Mouse (Mus musculus): ENCODE data around the gene Ppp1ca. TPM values are rescaled to one million over a fixed set of nuclear protein-coding genes. Genes with fewer than 3 reads are reported as not detected.

Ppp1ca gene
- polyA plus RNA-seq, 1 experiment from 2014 or later = 745 TPM

DNA sequence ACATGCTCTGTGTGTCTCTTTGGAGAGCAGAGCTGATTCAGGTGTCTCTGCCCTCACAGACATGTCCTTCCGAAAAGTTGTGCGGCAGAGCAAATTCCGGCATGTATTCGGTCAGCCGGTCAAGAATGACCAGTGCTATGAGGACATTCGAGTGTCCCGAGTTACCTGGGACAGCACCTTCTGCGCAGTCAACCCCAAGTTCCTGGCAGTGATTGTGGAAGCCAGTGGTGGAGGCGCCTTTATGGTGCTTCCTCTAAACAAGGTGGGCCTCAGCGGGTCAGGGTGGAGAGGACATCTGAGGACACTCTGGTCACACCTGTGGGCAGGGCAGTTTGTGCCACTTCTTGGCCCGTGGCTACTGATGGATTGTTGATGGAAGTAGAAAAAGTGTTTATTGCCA, 42.6 kb upstream of the Ppp1ca start:
- no peak overlapping the region for H3K27ac ChIP-seq
- peaks cover 14% of the 10 kb centered on the region for H3K36me3 ChIP-seq
- H3K27me3 ChIP-seq (replicated peaks) = no peaks in the 10 kb centered on the region
- H3K4me1 ChIP-seq = peaks cover 20% of the 10 kb centered on the region
- peak overlapping the region; percentile 92 for H3K4me3 ChIP-seq (replicated peaks)
- no peak for ATAC-seq (ENCODE audit: insufficient read depth, low FRiP score, low read depth)
- 81% methylated on average over 11 of the region's 11 CpGs for WGBS
- peak overlapping the region; percentile 83 for H3K4me2 ChIP-seq
- H3K9ac ChIP-seq = peak overlapping the region; percentile 95
- H3K9me3 ChIP-seq = no peaks in the 10 kb centered on the region

DNA sequence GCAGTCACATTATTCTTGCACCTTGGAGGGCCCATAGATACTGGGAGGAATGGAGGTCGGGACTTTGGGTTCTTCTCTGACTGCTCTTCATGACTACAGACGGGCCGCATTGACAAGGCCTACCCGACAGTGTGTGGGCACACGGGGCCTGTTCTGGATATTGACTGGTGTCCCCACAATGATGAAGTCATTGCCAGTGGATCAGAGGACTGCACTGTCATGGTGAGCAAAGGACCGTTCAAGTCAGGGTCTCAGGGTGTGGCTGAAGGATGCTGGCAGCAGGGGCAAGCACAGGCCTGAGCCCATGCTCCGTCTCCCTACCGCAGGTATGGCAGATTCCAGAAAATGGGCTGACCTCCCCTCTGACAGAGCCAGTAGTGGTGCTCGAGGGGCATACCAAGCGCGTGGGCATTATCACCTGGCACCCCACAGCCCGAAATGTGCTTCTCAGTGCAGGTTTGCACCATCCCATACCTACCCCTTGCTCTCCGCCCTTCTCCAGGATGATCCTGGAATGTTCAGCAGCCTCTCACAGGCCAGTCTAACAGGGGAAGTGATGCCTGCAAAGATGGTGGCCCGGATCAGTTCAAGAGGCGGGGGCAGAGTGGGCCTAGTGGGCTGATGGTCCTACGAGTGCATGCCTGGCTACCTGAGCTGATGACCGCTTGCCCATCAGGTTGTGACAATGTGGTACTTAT, 42.0 kb upstream of the Ppp1ca start:
- no peaks in the 10 kb centered on the region for H3K9me3 ChIP-seq
- H3K9ac ChIP-seq = no peak overlapping the region
- 90% methylated on average over 17 of the region's 17 CpGs for WGBS
- peaks cover 14% of the 10 kb centered on the region for H3K36me3 ChIP-seq
- H3K4me2 ChIP-seq = peak overlapping the region; percentile 83
- no peak overlapping the region for H3K4me3 ChIP-seq (replicated peaks)
- H3K4me1 ChIP-seq = peaks cover 20% of the 10 kb centered on the region
- no peak for ATAC-seq (ENCODE audit: insufficient read depth, low FRiP score, low read depth)
- H3K27me3 ChIP-seq (replicated peaks) = no peaks in the 10 kb centered on the region
- no peak overlapping the region for H3K27ac ChIP-seq

DNA sequence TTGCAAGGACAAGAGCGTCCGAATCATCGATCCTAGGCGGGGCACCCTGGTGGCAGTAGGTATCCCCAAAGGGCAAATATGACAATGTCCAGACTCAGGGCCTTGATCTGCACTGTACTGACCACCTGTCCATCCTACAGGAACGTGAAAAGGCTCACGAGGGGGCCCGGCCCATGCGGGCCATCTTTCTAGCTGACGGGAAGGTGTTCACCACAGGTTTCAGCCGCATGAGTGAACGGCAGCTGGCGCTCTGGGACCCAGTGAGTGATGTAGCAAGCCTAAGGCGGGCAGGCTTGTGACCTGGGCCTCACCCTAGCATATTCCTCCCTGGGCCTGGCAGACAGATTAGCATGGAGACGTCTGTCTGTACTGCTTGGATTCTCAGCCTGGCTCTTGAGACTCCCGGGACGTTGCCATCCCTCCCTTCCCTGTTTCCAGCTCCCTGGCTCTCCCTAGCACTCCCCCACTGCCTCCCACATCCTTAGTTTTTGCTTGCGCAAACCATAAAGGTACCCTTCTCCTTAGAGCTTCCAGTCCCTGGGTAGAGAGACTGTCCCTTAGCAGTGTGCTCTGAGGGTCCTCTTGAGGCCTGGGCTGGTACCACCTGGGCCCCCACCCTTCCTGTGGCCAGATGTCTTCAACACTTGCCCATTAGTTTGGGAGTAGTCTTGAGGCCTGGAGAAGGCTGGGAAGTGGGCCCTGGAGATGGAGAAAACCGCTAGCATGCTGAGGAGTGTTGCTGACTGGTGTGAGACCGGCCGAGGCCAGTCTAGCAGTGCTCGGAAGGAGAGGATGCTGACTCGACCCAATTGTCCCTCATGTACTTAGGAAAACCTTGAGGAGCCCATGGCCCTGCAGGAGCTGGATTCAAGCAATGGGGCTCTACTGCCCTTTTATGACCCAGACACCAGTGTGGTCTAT, 41.0 kb upstream of the Ppp1ca start:
- WGBS = 88% methylated on average over 22 of the region's 22 CpGs

DNA sequence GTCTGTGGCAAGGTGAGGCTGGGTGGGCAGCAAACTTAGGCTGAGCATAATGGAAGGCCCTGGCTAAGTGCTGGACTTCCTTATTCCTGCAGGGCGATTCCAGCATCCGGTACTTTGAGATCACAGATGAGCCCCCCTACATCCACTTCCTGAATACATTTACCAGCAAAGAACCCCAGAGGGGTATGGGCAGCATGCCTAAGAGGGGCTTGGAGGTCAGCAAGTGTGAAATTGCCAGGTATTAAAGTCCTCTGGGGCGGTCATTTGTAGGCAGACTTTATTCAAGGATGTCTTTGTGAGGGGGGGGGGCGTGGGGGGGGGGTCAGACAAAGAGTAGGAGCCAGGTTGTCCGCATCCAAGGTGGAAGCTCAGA, 40.4 kb upstream of the Ppp1ca start:
- H3K27ac ChIP-seq = no peak overlapping the region
- no peak for ATAC-seq (ENCODE audit: insufficient read depth, low FRiP score, low read depth)
- no peaks in the 10 kb centered on the region for H3K27me3 ChIP-seq (replicated peaks)
- H3K4me1 ChIP-seq = peaks cover 20% of the 10 kb centered on the region
- H3K4me2 ChIP-seq = no peak overlapping the region
- no peaks in the 10 kb centered on the region for H3K9me3 ChIP-seq
- 79% methylated on average over 5 of the region's 5 CpGs for WGBS
- H3K4me3 ChIP-seq (replicated peaks) = no peak overlapping the region
- peaks cover 20% of the 10 kb centered on the region for H3K36me3 ChIP-seq
- no peak overlapping the region for H3K9ac ChIP-seq

More for the DNA sequence above, 41.0 kb upstream of the Ppp1ca start:
- no peak overlapping the region for H3K9ac ChIP-seq
- no peak for ATAC-seq (ENCODE audit: insufficient read depth, low FRiP score, low read depth)
- H3K27me3 ChIP-seq (replicated peaks) = no peaks in the 10 kb centered on the region
- no peaks in the 10 kb centered on the region for H3K9me3 ChIP-seq
- peaks cover 20% of the 10 kb centered on the region for H3K4me1 ChIP-seq
- peaks cover 14% of the 10 kb centered on the region for H3K36me3 ChIP-seq
- H3K4me3 ChIP-seq (replicated peaks) = no peak overlapping the region
- no peak overlapping the region for H3K27ac ChIP-seq
- no peak overlapping the region for H3K4me2 ChIP-seq

DNA sequence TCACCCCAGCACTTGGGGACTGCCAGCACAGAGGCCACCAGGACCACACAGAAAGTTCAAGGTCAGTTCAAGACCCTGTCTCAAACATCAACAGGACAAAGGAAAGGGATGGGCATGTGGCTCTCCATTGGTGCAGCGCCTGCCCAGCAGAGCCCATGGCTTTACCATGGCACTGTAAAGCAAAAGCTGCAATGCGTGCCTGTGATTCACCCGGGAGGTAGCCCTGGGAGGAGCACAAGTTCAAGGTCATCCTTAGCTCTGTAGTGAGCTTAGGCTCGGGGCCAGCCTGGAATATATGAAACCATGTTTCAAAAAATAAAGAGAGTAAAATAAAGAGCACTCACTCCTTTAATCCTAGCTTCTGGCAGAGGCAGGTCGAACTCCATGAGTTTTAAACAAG, 40.0 kb upstream of the Ppp1ca start:
- Histone ChIP-seq H3K4me3 (replicated peaks) (no peak overlapping the region), H3K9me3 (no peaks in the 10 kb centered on the region), H3K9ac (no peak overlapping the region), H3K4me2 (no peak overlapping the region), H3K36me3 (peaks cover 24% of the 10 kb centered on the region), H3K27ac (no peak overlapping the region), H3K27me3 (replicated peaks) (no peaks in the 10 kb centered on the region), H3K4me1 (peaks cover 20% of the 10 kb centered on the region)
- 85% methylated on average over 5 of the region's 5 CpGs for WGBS
- no peak for ATAC-seq (ENCODE audit: insufficient read depth, low FRiP score, low read depth)

DNA sequence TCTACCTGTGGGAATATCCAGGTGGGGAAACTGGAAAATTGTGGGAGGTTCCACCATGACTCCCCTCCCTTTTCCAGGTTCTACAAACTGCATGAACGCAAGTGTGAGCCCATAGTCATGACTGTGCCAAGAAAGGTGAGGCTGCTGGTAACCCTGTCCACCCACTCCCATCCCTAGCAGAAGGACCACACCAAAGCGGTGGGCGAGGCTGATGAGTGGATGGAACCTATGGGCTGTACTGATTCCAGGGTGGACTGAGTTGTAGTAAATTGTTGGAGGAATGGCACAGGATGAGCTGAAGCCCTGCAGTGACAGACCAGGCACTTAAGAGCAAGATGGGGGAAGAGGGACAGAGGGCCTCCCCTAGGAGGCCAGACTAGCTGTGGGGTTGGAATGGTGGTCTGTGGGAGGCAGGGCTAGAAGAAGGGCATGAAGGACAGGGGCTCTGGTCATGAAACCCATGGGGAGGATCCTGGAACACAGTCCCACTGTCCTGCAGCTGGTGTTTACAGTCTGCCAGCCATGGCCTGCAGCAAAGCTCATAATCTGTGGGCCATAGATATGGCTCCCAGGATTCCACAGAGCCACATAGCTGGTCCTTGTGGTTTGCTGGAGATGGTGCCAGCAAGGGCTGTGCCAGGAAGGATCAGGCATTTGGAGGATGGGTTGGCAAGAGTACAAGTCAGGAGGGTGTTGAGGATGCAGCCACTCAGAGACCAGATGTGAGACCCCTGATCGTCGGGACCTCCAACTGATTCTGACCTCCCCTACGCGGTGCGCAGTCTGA, 39.2 kb upstream of the Ppp1ca start:
- no peak for ATAC-seq (ENCODE audit: insufficient read depth, low FRiP score, low read depth)
- WGBS = 82% methylated on average over 8 of the region's 8 CpGs

DNA sequence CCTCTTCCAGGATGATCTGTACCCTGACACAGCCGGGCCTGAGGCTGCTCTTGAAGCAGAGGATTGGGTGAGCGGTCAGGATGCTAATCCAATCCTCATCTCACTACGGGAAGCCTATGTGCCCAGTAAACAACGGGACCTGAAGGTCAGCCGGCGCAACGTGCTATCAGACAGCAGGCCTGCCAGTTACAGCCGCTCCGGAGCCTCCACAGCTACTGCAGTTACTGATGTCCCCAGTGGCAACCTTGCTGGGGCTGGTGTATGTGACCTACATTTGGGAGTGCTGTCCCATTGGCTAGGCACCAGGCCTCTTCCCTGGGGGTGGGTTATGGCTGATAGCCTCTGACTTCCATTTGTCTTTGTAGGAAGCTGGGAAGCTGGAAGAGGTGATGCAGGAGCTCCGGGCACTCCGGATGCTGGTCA, 38.6 kb upstream of the Ppp1ca start, which contains the start of gene Ptprcap:
Gene Ptprcap, plus strand, starts transcription at position 373 of the 423 bp plus-strand sequence.
- no peak within 1 kb of the TSS for H3K4me2 ChIP-seq
- H3K36me3 ChIP-seq = peaks cover 36% of the 10 kb centered on the region
- 75% methylated on average over 11 of the region's 11 CpGs for WGBS
- no peaks in the 10 kb centered on the region for H3K9me3 ChIP-seq
- H3K4me1 ChIP-seq = peaks cover 14% of the 10 kb centered on the region
- no peaks in the 10 kb centered on the region for H3K27me3 ChIP-seq (replicated peaks)
- H3K9ac ChIP-seq = no peak within 1 kb of the TSS
- H3K4me3 ChIP-seq (replicated peaks) = no peak within 1 kb of the TSS
- H3K27ac ChIP-seq = no peak within 1 kb of the TSS
- no peak for ATAC-seq (ENCODE audit: insufficient read depth, low FRiP score, low read depth)

More for the DNA sequence above, 39.2 kb upstream of the Ppp1ca start:
- H3K4me3 ChIP-seq (replicated peaks) = no peak overlapping the region
- no peak overlapping the region for H3K9ac ChIP-seq
- H3K4me1 ChIP-seq = peaks cover 20% of the 10 kb centered on the region
- H3K4me2 ChIP-seq = no peak overlapping the region
- no peaks in the 10 kb centered on the region for H3K9me3 ChIP-seq
- H3K36me3 ChIP-seq = peaks cover 30% of the 10 kb centered on the region
- H3K27ac ChIP-seq = no peak overlapping the region
- no peaks in the 10 kb centered on the region for H3K27me3 ChIP-seq (replicated peaks)

DNA sequence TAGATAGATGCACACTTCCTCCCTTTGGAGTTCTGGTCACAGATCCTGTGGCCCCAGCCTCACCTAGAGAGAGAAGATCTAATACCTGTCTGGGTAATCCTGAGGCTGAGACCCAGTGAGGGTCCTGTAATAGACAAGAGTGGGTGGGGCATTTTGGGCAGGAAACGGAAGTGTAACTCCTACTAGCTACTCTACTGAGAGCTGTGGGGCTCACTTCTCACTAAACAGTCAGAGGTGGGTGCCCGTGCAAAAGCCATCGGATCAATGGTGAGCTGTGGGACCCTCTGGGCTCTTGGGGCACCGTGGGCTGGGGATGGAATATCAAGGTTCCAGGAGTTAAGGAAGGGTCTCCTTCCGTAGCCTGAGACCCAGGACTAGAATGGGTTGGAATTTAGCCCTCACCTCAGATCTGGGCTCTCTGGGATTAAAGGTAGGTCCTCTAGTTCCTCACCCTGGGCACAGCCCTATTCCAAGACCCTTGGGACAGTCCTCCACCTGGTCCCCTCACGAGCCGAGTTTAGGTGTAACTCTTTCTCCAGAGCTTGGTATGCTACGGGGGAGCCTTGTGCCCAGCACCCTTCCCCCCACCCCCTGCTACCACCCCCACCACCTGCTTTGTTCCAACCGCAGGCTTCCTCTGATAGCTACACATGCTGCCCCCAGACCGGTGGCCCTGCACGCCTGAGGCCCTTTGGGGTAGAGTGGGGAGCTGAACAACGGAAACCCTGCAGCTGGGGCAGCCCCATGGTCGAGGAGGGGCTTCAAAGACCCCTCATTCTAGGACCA, 37.2 kb upstream of the Ppp1ca start:
- peaks cover 6% of the 10 kb centered on the region for H3K4me1 ChIP-seq
- H3K4me3 ChIP-seq (replicated peaks) = no peak overlapping the region
- H3K36me3 ChIP-seq = peaks cover 44% of the 10 kb centered on the region
- no peaks in the 10 kb centered on the region for H3K27me3 ChIP-seq (replicated peaks)
- H3K27ac ChIP-seq = no peak overlapping the region
- H3K9ac ChIP-seq = no peak overlapping the region
- H3K9me3 ChIP-seq = no peaks in the 10 kb centered on the region
- WGBS = 69% methylated on average over 13 of the region's 13 CpGs
- H3K4me2 ChIP-seq = no peak overlapping the region
- no peak for ATAC-seq (ENCODE audit: insufficient read depth, low FRiP score, low read depth)

DNA sequence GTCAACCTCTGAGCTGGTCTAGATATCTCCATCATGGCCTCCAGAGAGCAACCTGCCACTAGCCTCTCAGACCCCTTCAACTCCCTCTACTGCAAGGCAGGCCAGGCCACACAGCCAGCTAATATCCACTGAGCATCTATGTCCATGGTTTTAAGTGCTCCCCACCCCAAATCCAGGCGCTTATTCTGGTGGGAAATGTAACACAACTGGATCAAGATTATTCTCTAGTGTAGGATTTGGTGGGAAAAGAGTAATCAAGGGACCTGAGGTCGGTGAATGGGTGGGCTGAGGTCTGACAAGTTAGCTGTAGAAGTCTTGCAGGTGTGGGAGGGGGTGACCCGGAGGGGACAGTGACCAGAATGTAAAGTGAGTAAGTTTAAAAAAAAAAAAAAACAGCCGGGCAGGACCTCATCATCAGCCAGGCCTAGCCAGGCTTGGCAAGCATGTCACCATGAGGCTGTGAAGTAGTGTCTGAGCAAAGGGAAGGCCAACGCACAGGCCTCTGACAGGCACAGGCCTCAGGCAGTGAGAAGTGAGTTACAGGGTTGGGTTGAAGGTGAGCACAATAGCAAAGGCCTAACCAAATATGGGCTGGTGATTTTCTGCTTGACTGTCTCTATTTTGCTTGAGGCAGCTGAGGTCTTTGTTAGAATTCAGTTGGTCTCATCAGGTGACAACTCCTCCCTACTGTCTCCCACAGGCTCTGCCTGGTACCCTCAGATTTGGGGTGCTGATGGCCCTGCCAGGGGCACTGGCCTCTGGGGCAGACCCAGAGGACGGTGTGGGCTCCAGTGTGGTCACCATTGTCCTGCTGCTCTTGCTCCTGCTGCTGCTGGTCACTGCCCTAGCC, 36.4 kb upstream of the Ppp1ca start:
- Histone ChIP-seq H3K4me1 (no peaks in the 10 kb centered on the region), H3K36me3 (peaks cover 44% of the 10 kb centered on the region), H3K9ac (no peak overlapping the region), H3K27me3 (replicated peaks) (no peaks in the 10 kb centered on the region), H3K4me2 (no peak overlapping the region), H3K27ac (no peak overlapping the region), H3K4me3 (replicated peaks) (no peak overlapping the region), H3K9me3 (no peaks in the 10 kb centered on the region)
- ATAC-seq (ENCODE audit: insufficient read depth, low FRiP score, low read depth) = no peak
- WGBS = 86% methylated on average over 6 of the region's 6 CpGs

DNA sequence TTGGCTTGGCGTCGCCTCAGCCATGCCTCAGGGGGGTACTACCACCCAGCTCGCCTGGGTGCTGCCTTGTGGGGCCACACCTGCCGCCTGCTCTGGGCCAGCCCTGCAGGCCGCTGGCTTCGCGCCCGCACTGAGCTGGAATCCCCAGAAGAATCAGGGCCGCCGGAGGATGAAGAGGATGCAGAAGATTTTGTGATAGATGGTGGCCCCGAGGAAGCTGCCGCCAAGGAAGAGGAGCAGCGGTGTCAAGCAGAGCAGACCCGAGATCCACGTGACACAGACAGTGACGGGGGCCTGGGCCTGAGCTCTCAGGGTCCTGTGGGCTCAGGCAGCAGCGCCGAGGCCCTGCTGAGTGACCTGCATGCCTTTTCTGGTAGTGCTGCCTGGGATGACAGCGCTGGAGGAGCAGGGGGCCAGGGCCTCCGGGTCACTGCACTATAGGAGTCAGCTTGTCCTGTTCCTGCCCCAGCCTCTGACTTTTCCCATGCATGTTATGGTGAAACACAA, 35.7 kb upstream of the Ppp1ca start:
- H3K27me3 ChIP-seq (replicated peaks) = no peaks in the 10 kb centered on the region
- WGBS = 71% methylated on average over 20 of the region's 20 CpGs
- ATAC-seq (ENCODE audit: insufficient read depth, low FRiP score, low read depth) = no peak
- H3K36me3 ChIP-seq = peaks cover 41% of the 10 kb centered on the region
- no peaks in the 10 kb centered on the region for H3K4me1 ChIP-seq
- H3K4me2 ChIP-seq = no peak overlapping the region
- no peaks in the 10 kb centered on the region for H3K9me3 ChIP-seq
- no peak overlapping the region for H3K27ac ChIP-seq
- H3K9ac ChIP-seq = no peak overlapping the region
- no peak overlapping the region for H3K4me3 ChIP-seq (replicated peaks)
